Mouse (Mus musculus) thymus, postnatal 14 days (tissue): Measurements from ENCODE around the gene Zscan22.
A peak's percentile ranks its signal among the peaks of the same experiment; 100 is the strongest.
"Not testable (repeated sequence)": the region's sequence is repeated elsewhere in the genome, so short reads cannot be mapped to it uniquely, and the experiment has no call there.

Source experiments
- DNase-seq: peaks from one replicate; pipeline ENCODE4 v3.0.0; 2021

The Zscan22 gene

DNA sequence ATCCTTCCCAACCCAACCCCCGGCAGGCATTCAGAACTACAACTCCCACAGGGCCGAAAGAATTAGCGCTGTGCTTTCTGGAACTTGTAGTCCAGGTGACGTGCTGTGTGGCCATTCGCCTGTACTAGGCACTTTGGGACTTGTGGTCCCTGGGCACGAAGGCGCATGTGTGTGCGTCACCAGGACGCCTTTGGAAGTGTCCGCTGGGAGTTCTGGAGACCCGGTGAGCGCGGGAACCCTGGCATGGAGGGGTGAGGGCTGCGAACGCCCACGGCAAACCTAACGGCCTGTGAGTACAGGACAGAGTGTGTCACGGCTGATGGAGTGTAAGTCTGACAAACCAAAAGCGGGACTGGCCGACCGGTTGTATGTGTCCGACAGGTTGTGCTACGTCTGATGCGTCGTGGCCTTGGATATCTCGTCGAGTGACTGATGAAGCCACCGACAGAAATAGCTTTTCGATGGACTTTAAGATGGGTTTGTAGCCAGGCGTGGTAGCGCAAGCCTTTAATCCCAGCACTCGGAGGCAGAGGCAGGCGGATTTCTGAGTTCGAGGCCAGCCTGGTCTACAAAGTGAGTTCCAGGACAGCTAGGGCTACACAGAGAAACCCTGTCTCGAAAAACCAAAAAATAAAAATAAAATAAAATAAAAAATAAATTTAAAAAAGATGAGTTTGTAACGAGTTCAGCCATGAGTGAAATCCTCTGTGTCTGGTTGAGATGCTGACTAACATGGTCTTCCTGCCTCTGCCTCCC lies at the start of gene Zscan22:
TSS of gene Zscan22 (plus strand) at position 161 of the 756 bp plus-strand sequence.
- peak; percentile 85 for DNase-seq

DNA sequence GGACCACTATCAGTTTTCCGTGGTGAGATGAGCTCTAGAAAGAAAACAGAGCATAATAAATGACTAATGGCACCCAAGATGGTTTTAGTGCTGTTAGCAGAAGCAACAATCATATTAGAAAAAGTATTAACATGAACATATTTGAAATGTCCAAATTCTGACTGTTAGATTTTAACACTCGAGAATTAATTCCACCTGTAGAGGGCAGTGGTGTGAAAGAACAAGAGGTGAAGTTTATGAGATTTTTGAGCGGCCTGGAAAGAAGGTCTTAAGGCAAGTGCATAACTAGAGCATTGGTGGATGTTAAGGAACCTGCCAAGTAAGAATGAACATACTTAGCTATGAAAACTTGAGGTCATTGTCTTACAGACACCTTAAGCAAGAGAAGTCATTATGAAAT lies 23.3 kb upstream of the Zscan22 start:
- peak; percentile 33 for DNase-seq

DNA sequence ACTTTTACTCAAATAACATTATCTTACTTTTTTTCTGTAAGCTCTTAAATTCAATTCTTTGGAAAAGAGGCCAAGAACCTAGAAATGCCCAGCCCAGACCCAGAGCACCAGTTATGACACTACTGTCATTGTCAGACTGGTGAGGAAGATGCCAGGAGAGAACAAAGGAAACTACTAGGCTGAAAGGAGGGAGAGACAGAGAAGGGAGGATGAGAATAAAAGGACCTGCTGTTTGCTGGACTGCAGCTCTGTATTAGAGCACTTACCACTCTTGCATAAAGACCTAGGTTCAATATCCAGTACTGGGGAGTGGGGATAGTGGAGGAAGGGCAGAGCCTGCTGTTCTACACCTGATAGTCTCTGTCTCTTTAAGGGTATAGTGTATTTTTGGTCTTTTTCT lies 17.6 kb upstream of the Zscan22 start:
- DNase-seq = no peak

DNA sequence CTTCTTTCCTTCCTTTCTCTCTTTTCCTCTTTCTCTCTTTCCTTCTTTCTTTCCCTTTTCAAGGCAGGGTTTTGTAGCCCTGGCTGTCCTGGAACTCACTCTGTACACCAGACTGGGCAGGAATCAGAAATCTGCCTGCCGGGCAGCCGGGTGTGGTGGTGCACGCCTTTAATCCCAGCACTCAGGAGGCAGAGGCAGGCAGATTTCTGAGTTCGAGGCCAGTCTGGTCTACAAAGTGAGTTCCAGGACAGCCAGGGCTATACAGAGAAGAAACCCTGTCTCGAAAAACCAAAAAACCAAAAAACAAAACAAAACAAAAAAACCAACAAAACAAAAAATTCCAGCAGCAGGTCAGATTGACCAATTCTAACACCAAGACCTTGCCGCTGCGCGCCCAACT lies 17.1 kb upstream of the Zscan22 start:
- not testable (repeated sequence) for DNase-seq

DNA sequence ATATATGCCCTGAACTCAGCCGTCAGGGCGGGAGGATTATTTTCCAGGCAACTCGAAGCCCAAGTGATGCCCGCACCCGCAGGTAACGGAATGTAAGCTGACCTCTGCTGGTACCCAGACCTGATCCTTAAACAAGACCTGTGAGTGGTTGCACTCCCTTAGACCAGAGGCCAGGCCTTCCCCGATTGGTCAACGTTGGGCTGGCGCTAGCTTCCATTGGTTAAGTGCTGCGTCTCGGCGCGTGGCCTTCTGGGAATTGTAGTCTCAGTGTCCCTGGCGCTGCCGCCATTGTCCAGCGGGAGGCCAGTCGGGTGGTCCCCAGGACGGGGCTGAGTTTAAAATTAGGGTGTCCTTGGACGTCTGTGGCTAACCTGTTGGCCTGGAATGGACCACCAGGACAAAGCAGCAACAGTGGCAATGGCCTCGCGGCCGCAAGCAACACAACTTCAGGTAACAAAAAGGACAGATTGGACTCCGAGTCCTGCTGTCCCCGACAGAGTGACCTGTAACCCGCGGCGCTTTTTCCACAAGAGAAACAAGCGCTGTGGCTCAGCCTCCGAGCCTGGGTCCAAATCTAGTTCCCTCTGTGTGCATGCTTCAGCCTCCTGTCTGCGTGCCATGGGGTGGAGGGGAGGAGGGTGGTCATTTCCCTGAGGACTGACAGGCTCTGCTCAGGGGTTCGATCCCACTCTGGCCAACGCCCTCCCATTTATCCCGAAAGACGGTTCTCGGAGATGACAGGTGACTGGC lies 16.5 kb upstream of the Zscan22 start, which contains the start of gene Zfp128:
TSS of gene Zfp128 (plus strand) at position 267 of the 750 bp plus-strand sequence.
- peak; percentile 91 for DNase-seq

DNA sequence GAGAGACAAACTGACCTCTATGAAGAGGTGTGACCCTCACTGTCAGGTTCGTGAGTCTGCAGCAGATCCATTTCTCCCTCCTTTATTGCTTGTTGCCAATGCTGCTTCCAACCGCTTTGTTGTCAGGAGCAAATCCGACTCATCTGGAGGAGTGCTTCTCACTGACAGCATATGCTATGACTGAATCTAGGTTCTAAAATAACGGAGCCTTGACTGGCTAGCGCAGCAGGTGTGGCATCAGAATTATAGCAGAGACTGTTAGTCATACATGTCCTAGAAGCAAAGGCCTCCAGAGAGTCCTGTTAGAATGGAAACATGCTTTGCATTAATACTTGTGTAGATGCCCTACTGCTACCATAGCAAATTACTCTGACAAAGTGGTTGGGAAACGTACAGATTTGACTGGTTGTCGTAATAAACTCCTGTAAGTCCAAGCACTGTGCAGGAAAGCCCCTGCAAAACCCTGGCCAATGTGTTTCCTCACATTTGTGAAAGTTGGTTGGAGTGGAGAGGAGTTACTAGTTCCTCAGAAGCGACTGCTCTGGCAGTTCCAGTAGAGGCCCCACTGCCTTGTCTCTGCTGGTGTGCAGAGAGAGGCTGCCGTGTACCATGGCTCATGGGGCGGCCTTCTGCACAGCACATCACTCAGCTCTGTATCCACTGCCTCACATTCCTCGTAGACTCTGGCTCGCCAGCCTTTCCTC lies 10.9 kb upstream of the Zscan22 start:
- DNase-seq = no peak

DNA sequence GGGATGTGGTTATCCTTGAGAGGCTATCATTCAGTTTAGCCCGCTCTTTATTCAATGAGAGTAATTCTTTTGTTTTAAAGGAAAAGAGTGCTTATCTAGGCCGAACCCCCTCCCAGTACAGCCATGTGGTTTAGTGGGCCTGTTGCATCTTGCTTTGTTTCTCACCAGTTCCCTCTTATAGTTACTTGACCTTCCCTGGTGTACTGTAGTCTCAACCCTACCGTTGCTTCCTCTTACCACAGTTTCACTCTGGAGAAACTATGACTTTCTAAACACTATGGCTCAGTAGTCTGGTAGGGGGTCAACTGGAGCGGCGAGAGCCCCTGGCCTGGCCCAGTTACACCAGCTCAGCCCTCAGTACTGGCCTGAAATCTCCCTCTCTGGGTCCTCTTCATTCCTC lies 10.0 kb upstream of the Zscan22 start:
- DNase-seq = no peak

DNA sequence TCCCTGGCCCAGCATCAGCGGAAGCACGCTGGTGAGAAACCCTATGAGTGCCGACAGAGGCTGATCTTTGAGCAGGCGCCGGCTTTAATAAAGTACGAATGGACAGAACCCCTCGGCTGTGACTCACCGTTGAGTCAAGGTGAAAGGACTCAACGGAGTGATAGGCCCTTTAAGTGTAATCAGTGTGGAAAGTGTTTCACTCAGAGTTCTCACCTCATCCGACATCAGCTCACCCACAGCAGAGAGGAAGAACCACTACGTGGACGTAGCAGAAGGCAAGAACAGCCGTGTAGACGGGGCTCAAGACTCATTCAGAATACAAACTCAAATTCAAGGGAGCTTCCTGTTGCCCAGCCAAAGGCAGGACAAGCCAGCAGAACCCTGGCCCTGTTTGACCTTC lies 6.7 kb upstream of the Zscan22 start:
- DNase-seq = no peak

DNA sequence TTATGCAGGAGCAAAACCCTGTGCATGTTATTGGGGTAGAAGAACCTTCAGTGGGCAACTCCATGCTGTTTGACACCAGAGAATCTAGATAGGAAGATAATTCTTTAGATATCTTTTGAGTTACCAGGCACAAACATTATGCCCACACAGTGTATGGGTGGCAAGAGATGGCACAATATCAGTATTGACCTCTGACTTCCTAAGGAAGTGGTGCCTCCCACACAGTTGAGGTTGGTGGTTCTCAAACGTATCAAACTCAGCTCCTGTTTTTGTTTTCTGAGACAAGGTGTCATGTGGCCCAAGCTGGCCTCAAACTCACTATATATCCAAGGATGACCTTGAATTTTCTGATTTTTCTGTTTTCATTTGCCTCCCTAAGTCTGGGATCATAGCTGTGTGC lies 6.3 kb upstream of the Zscan22 start:
- no peak for DNase-seq

DNA sequence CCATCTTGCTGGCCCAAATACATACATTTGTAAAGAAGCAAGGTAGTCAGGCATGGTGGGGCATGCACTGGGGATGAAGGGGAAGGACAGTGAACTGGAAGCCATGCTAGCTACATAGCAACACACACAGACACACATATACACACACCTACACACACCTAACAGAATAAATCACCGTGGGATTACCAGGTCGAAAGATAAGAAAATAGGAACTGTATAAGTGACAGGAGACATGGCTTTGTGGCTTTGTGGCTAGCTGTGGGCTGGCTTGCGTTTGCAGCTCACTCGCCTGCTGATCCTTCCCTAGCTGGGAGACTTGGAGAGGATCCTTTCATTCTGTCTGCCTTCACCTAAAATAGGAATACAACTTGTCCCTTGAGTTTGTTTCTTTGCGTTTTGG lies 3.9 kb downstream of the Zscan22 start:
- no peak for DNase-seq

DNA sequence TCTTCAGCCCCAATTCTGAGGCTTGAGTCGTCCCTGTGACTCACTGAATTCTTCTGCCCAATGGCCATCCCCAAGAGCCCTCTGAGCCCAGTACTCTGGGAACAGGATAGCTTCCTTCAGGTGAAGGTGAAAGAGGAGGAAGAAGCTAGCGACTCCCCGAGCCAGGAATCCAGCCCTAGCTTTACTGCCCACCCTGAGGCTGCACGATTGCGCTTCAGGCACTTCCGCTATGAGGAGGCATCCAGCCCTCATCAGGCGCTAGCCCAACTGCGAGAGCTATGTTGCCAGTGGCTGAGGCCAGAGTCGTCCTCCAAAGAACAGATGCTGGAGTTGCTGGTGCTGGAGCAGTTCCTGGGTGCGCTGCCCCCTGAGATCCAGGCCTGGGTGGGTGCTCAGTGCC lies 6.0 kb downstream of the Zscan22 start:
- DNase-seq = peak; percentile 52

DNA sequence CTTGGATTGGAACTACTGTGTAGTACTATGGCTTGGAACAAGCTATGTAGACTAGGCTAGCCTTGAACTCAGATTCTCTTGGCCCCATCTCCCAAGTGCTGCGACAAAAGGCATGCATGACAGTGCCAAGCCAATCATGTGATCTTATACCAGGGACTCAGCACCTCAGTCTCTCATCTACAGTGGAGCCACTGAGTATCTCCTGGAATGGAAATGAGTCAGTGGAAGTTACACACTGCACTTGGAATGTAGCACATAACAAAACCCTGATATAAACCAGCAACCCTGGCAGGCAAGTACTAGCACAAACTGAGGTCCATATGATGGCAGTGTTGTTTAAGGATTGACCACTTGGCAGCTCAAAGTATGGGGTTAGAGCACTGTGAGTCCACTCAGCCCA lies 7.5 kb downstream of the Zscan22 start:
- DNase-seq = no peak

DNA sequence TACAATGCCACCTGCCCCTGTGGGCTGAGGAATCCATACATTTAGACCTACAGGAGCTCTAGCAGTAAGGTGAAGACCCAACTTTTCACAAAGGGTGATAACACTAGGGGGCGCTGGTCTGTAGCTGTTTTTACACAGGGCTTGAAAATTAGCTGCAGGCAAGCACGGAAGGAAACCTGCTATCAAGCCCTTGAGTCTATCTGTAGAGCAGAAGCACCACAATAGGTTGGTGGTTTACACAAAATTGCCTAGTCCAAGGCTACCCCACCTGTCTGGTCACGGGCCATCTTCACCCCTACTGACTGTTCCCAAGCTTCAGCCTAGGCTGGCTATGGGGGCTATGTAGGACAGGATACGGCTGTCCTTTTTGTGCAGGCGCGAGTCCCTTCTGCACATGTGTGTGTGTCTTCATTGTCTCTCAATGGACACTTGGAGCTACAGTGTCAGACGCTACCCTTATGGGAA lies 11.9 kb downstream of the Zscan22 start:
- peak; percentile 92 for DNase-seq

DNA sequence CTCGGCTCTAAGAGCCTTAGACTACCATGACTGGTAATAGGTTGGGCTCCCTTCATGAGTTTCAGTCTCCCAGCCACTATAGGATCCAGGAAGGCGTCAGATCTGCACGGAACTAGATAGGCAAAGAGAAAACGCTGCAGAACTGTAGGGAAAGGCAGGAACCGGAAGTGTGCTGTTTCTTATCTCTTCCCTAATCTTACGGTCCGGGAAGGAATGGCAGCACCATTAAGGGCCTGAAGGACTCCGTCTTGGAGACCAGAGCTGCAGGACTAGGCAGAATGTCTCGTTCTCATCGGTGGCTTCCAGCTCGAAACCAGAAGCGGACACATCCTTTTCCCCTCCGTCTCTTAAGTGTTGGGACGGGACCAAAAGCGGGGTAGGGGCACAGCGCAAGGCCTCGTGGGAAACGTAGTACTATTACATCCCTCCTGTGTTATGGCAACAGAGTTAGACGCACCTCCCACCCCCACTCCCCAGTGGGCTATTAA lies 12.6 kb downstream of the Zscan22 start:
- peak; percentile 69 for DNase-seq

DNA sequence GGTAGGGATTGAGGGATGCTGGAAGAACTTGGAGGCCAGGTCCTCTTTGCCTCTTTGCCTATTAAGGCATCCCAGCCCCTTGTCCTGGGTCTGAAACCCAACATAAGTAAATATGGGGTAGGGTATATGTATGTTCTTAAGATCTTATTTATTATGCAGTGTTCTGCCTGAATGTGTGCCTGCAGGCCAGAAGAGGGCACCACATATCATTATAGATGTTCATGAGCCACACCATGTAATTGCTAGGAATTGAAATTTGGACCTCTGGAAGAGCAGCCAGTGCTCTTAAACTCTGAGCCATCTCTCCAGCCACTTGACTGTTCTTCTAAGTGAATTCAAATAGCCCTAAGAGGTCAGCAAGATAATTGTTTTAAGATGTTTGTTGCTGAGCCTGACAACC lies 15.9 kb downstream of the Zscan22 start:
- peak; percentile 17 for DNase-seq

DNA sequence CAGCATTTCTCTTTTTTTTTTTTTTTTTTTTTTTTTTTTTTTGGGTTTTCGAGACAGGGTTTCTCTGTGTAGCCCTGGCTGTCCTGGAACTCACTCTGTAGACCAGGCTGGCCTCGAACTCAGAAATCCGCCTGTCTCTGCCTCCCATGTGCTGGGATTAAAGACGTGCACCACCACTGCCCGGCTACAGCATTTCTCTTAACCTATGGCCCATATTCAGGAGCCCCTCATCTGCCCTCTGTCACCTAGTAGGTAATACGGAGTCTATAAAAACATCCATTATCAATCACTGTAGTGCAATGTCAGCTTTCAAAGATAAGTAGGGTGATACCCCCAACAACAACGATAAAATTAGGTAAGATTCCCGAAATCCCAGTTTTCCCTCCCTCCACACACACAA lies 22.9 kb downstream of the Zscan22 start:
- not testable (repeated sequence) for DNase-seq

DNA sequence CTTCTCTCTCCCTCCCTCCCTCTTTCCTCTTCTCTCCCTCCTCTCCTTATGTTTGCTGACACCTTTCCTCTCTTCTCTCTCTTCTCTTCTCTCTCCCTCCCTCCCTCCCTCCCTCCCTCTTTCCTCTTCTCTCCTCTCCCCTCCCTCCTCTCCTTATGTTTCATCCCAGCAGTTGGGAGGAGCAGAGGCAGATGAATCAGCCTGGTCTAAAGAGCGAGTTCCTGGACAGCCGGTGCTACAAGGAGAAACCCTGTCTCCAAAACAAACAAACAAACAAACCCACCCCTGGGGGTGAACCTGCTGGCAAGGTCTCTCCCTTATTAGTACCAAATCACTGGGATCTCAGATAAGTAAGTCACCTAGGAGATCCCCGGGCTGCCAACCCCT lies 23.7 kb downstream of the Zscan22 start:
- no peak for DNase-seq

DNA sequence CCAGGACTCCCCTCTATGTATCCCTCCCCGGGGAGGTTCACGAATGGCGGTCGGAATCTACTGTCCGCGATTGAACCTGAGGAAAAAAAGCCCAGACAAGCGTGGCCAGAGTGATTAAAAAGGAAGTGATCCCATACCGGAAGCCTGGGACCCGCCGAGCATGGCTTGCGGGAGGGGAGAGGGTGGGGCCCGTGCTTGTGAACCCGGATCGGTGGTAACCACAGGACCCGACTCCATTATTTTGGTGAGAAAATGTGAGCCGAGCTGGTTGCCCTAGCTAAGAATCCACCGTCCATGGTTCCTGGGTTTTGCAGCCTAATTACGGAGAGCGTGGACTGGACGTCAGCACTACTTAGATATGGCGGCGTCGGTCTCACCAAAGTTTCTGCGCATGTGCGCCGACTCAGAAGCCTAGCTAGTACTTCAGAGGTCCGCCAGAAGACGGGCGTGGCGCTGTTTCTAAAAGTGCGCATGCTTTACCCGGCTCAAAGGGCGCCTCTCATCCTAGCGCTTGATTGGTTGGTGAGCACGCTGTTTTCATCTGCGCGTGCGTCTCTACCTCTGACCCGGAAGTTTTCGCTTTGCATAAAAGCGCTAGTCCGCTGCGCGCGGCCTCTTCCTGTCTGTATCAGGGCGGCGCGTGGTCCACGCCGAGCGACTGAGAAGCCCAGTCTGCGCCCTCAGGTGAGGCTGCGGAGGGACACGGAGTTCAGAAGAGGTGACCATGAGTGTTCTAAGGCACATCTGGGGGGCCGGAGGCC lies 24.3 kb downstream of the Zscan22 start, which contains the start of gene Rps5:
TSS of gene Rps5 (plus strand) at position 586 of the 761 bp plus-strand sequence.
- peak; percentile 98 for DNase-seq

DNA sequence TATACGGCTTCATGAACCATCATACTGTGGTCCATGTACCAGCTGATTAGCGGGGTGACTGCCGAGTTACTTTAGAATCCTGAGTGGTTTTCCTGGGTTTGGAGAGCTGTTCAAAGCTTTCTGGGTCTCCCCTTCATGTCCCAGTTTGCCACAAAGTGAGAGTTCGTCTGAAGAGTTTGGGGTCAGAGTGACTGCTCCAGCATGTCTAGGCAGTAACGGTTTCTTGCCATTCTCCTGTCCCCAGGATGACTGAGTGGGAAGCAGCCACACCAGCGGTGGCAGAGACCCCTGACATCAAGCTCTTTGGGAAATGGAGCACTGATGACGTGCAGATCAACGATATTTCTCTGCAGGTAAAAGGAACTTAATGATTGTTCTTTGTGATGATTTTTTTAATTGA lies 25.1 kb downstream of the Zscan22 start:
- peak; percentile 8 for DNase-seq

DNA sequence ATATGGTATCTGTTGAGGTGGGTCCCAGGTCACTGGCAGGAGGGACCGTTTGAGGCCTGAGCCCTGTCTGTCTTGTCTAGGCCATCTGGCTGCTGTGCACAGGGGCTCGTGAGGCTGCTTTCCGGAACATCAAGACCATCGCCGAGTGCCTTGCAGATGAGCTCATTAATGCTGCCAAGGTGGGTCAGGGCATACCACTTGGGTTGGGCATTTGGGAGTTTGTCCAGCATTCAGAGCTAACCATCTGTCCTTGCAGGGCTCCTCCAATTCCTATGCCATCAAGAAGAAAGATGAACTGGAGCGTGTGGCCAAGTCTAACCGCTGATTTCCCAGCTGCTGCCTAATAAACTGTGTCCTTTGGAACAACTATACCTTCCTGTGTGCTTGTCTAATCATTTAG lies 28.7 kb downstream of the Zscan22 start:
- DNase-seq = no peak

DNA sequence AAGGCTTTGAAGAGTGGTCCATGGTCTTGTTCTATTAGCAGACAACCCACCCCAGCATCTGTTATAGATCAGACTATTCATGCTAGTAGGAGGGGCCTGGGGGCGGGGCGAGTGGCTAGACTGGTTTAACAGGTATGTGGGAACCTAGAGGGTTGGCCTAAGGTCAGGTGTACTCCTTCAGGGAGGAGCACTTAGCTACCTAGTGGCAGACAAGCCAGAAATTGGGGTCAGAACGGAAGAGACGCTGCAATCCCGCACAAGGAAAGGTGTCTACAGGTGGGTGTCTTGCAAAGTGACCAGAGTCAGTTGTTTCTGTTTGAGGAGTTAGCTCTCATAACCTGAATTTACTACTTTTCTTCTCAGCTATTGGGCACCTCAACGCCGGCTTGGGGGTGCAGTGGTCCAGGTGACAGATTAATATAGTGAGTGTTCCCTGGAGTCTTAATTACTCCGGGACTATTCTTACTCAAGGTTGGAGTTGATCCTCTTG lies 29.6 kb downstream of the Zscan22 start, which contains the start of gene Rnf225:
TSS of gene Rnf225 (plus strand) at position 226 of the 490 bp plus-strand sequence.
- no peak for DNase-seq
